Mouse (Mus musculus) C2C12 (cell line): ENCODE data around the gene Adat1.

Source experiments
- CTCF ChIP-seq: IDR thresholded peaks from one replicate; pipeline ENCODE4 v1.5.1; 2011; ENCODE audit not compliant: control insufficient read depth, insufficient read depth, insufficient read length
- FOSL1 ChIP-seq: IDR thresholded peaks from one replicate; pipeline ENCODE4 v1.8.0; 2011; ENCODE audit warnings: mild to moderate bottlenecking, low read length; ENCODE audit not compliant: poor library complexity, insufficient read depth, severe bottlenecking
- MYOD1 ChIP-seq: IDR thresholded peaks from one replicate; pipeline ENCODE4 v1.6.1; 2011; ENCODE audit warnings: low read depth; ENCODE audit not compliant: control insufficient read depth, insufficient read length
- USF1 ChIP-seq: IDR thresholded peaks from one replicate; pipeline ENCODE4 v1.6.1; 2011; ENCODE audit warnings: low read depth, mild to moderate bottlenecking, control low read depth, moderate library complexity

DNA sequence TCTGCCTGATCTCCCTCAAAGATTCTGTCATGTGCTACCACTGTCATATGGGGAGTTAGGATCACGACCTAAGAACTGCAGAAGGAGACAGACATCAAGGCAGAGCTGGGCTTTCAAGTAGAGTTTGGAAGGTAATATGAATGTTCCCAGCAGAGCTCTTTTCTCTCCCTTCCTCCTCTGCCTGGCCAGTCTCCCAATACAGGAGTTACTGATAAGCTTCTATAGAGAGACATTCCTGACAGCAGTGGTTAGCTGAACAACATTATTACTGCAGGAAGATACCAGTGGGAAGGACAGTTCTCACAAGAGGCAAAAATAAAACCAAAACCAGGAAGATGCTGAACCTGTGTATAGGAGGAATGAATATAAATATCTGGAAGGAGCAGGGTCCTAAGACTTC lies 29.5 kb downstream of the Adat1 start:
- TF ChIP-seq CTCF, result no peak
- no peak for TF ChIP-seq USF1
- no peak for TF ChIP-seq FOSL1
- no peak for TF ChIP-seq MYOD1
